Mouse (Mus musculus) urinary bladder, postnatal 25 days (tissue): ENCODE data around the gene Cd80.
A peak's percentile ranks its signal among the peaks of the same experiment; 100 is the strongest.

ENCODE experiments used
- DNase-seq: peaks from one replicate; pipeline ENCODE4 v3.0.0; 2022; ENCODE audit warnings: low spot score

Cd80 gene

GRCm38 (mm10) chr16:38522129-38523084 lies 67.0 kb downstream of the Cd80 start, which contains the start of gene Timmdc1:
TSS of gene Timmdc1 (minus strand) at chr16:38522663.
- DNase-seq, result peak; percentile 95

- DNase-seq, result no peak
These were observed 70.9 kb downstream of the Cd80 start for GRCm38 (mm10) chr16:38526264-38526663.

DNA sequence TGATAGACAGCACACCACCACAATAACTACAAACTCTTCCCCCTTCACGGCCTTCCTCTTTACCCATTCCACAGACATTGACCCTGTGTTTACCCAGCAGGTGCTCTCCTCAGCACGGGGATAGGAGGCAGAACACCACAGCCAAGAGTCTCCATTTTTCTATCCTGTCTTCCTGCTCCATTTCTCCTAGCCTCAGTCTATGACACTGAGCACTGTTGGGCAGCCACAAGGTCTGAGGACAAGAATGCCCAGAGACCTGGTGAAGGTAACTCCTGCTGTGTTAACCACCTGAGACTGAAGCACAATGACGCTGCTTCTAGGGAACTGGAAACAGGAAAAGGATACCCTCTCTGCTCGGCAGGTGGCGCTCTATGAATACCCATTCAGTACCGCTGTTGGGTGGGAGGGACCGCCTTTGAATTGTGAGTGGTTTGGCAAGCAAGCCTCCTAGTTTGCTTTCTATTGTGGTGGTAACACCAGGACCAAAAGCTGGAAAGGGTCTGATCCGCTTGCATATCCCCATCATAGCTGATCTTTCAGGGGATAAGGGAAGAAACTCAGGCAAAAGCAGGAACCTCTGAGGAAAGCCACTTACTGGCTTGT lies 81.3 kb downstream of the Cd80 start:
- DNase-seq, result peak; percentile 68

DNA sequence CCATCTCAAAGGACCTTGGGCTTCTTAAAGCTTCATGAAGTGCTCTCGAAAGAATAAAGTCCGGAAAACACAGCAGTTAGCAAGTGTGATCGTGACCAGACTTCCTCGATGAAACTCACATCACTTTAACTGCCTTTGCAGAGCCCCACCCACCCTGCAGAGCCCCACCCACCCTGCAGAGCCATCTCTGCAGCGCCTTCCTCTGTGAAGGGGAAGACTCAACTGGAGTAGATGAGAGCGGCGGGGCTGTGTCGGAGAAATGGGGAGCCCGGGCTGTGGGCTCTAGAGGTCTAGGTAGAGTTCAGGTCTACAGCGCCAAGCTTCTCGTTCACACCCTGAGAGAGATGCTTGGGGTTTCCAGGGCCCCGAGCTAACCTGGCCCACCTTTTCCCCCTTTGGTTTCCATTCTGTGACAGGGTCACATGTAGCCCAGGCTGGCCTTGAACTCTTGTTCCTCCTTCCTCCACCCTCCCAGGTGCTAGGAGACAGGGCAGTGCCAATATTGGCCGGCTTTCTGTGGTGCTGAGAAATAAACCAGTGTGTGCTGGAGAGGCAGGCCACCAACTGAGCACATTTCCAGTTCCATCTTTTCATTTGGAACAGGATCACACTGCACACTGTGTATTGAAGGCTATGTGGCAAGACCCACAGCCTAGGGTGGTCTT lies 83.5 kb downstream of the Cd80 start:
- no peak for DNase-seq
